Mouse (Mus musculus) testis, postnatal 10 days (tissue): Measurements from ENCODE around the gene Bcar3.

ENCODE experiments used
- DNase-seq: peaks from one replicate; pipeline ENCODE4 v3.0.0; 2021; ENCODE audit warnings: low spot score

The Bcar3 gene

GRCm38 (mm10) chr3:122573426-122574286, 279.7 kb downstream of the Bcar3 start:
- no peak for DNase-seq

GRCm38 (mm10) chr3:122574921-122575320, 281.0 kb downstream of the Bcar3 start:
- DNase-seq = no peak

- no peak for DNase-seq
These were observed 283.4 kb downstream of the Bcar3 start for GRCm38 (mm10) chr3:122577360-122577759.
